26 mouse cellular contexts compared by ENCODE assay signal in genomic region chr19:45847733-45848093, GRCm38 (mm10). TPM values are rescaled to one million over a fixed set of nuclear protein-coding genes. Genes with fewer than 3 reads are reported as not detected.
DNase-seq lines count a peak whose midpoint lies in the region; ATAC-seq and TF ChIP-seq lines count a peak whose summit lies in the region.
"Had no signal": no experiment of that assay in that cellular context is flagged by ENCODE, and none has a peak within 500 bp of the region (broad histone marks: within the 10 kb centered on the region; RNA-seq: fewer than 3 reads in every experiment).

No protein-coding gene starts in this region.

- H3K36me3 ChIP-seq in intestine, embryonic 14.5 days (ENCODE audit: control insufficient read depth, insufficient read depth, low read length): 0 out of 2 replicates have a peak, but pooled peaks cover 6% of the 10 kb centered on the region
- 0 out of 2 replicates have a peak, but pooled peaks cover 3% of the 10 kb centered on the region for H3K36me3 ChIP-seq in intestine, postnatal 0 days (ENCODE audit: control insufficient read depth, insufficient read depth)
- no peaks in the 10 kb centered on the region; the same call in 1 of the 2 replicates for H3K36me3 ChIP-seq in lung, embryonic 16.5 days (ENCODE audit: control insufficient read depth, insufficient read depth, low read length)
- peaks cover 9% of the 10 kb centered on the region for H3K36me3 ChIP-seq in embryonic facial prominence, embryonic 13.5 days
- H3K36me3 ChIP-seq in limb, embryonic 13.5 days: no peaks in the 10 kb centered on the region
- H3K36me3 ChIP-seq in neural tube, embryonic 15.5 days: no peaks in the 10 kb centered on the region
- H3K36me3 ChIP-seq: hindbrain, embryonic 12.5 days; hindbrain, embryonic 15.5 days had no signal

- H3K27me3 ChIP-seq in intestine, embryonic 14.5 days (replicated peaks; ENCODE audit: control insufficient read depth, insufficient read depth, low read length): no peaks in the 10 kb centered on the region
- no peaks in the 10 kb centered on the region for H3K27me3 ChIP-seq in intestine, postnatal 0 days (replicated peaks; ENCODE audit: control insufficient read depth, insufficient read depth, low read length)
- H3K27me3 ChIP-seq in lung, embryonic 16.5 days (ENCODE audit: control insufficient read depth, insufficient read depth, low read depth, low read length): no peaks in the 10 kb centered on the region
- H3K27me3 ChIP-seq in embryonic facial prominence, embryonic 13.5 days: no peaks in the 10 kb centered on the region
- no peaks in the 10 kb centered on the region for H3K27me3 ChIP-seq in limb, embryonic 13.5 days
- no peaks in the 10 kb centered on the region for H3K27me3 ChIP-seq in neural tube, embryonic 15.5 days (replicated peaks)
- H3K27me3 ChIP-seq: CH12.LX; hindbrain, embryonic 12.5 days; hindbrain, embryonic 15.5 days; Patski had no signal

- intact Hi-C loops in left cerebral cortex, postnatal 10 days (cut with DNase I): no loop called here

- no peak for ATAC-seq in intestine, embryonic 14.5 days (replicated peaks; ENCODE audit: low FRiP score, low TSS enrichment, low read depth)
- no peak for ATAC-seq in intestine, postnatal 0 days
- peak; percentile 41; the same call in 1 of the 2 replicates for ATAC-seq in lung, embryonic 16.5 days (ENCODE audit: low read depth)
- ATAC-seq in embryonic facial prominence, embryonic 13.5 days (ENCODE audit: insufficient number of reproducible peaks, insufficient read depth, low FRiP score, low TSS enrichment, low read depth): no peak
- ATAC-seq in limb, embryonic 13.5 days (ENCODE audit: low FRiP score, low read depth): no peak
- ATAC-seq in neural tube, embryonic 15.5 days (ENCODE audit: low FRiP score): no peak
- ATAC-seq: forebrain, embryonic 14.5 days; Patski had no signal

- no peaks in the 10 kb centered on the region for H3K9me3 ChIP-seq in intestine, embryonic 14.5 days (ENCODE audit: control insufficient read depth, low read length)
- no peaks in the 10 kb centered on the region for H3K9me3 ChIP-seq in intestine, postnatal 0 days (ENCODE audit: control insufficient read depth)
- H3K9me3 ChIP-seq in lung, embryonic 16.5 days (ENCODE audit: control insufficient read depth, low read length): no peaks in the 10 kb centered on the region
- no peaks in the 10 kb centered on the region for H3K9me3 ChIP-seq in embryonic facial prominence, embryonic 13.5 days
- no peaks in the 10 kb centered on the region for H3K9me3 ChIP-seq in limb, embryonic 13.5 days
- H3K9me3 ChIP-seq in neural tube, embryonic 15.5 days (replicated peaks): no peaks in the 10 kb centered on the region
- H3K9me3 ChIP-seq: G1E; hindbrain, embryonic 12.5 days; hindbrain, embryonic 15.5 days had no signal

- H3K4me3 ChIP-seq in intestine, embryonic 14.5 days (ENCODE audit: low read depth, low read length): no peak overlapping the region
- H3K4me3 ChIP-seq in intestine, postnatal 0 days (ENCODE audit: low read depth, low read length): no peak overlapping the region
- H3K4me3 ChIP-seq in lung, embryonic 16.5 days (ENCODE audit: low read length): no peak overlapping the region
- no peak overlapping the region for H3K4me3 ChIP-seq in embryonic facial prominence, embryonic 13.5 days
- no peak overlapping the region for H3K4me3 ChIP-seq in limb, embryonic 13.5 days
- H3K4me3 ChIP-seq in neural tube, embryonic 15.5 days (replicated peaks): no peak overlapping the region
- H3K4me3 ChIP-seq: gastrocnemius, adult 2 months; hindbrain, embryonic 12.5 days; hindbrain, embryonic 15.5 days had no signal

- DNase-seq in intestine, embryonic 14.5 days (ENCODE audit: low spot score): no peak
- no peak for DNase-seq in lung, postnatal 4 days
- no peak for DNase-seq in left cerebral cortex, postnatal 10 days (ENCODE audit: extremely low spot score in 1 of 2, low spot score in 2 of 2)
- DNase-seq: adrenal gland, postnatal 14 days; cerebellum, adult 11 months; cerebellum, adult 2 months; cerebellum, adult 9-11 months; cerebellum, postnatal 25 days; gastrocnemius, adult 2 months; gastrocnemius, postnatal 14 days; heart, adult 11 months had no signal

- TF ChIP-seq CTCF in intestine, postnatal 0 days (IDR thresholded peaks at IDR 0.05; ENCODE audit: low read depth): no peak

- H3K4me1 ChIP-seq in intestine, embryonic 14.5 days (replicated peaks; ENCODE audit: control insufficient read depth, insufficient read depth, low read length): peaks cover 5% of the 10 kb centered on the region; the same call in 1 of the 2 replicates
- H3K4me1 ChIP-seq in intestine, postnatal 0 days (replicated peaks; ENCODE audit: control insufficient read depth, insufficient read depth, low read length): no peaks in the 10 kb centered on the region
- H3K4me1 ChIP-seq in lung, embryonic 16.5 days (replicated peaks; ENCODE audit: control insufficient read depth, insufficient read depth, low read length): no peaks in the 10 kb centered on the region; the same call in 1 of the 2 replicates
- peaks cover 22% of the 10 kb centered on the region for H3K4me1 ChIP-seq in embryonic facial prominence, embryonic 13.5 days
- H3K4me1 ChIP-seq in limb, embryonic 13.5 days: peaks cover 15% of the 10 kb centered on the region; the same call in 1 of the 2 replicates
- 0 out of 2 replicates have a peak, but pooled peaks cover 8% of the 10 kb centered on the region for H3K4me1 ChIP-seq in neural tube, embryonic 15.5 days

- 75% methylated on average over 4 of the region's 4 CpGs for WGBS in intestine, embryonic 14.5 days
- WGBS in intestine, postnatal 0 days: 77% methylated on average over 4 of the region's 4 CpGs
- 63% methylated on average over 4 of the region's 4 CpGs for WGBS in lung, embryonic 16.5 days
- 40% methylated on average over 4 of the region's 4 CpGs for WGBS in embryonic facial prominence, embryonic 13.5 days
- 69% methylated on average over 4 of the region's 4 CpGs for WGBS in limb, embryonic 13.5 days
- 91% methylated on average over 4 of the region's 4 CpGs for WGBS in neural tube, embryonic 15.5 days

- no peak overlapping the region for H3K4me2 ChIP-seq in intestine, embryonic 14.5 days (ENCODE audit: low read length)
- no peak overlapping the region for H3K4me2 ChIP-seq in intestine, postnatal 0 days (replicated peaks; ENCODE audit: low read depth)
- H3K4me2 ChIP-seq in lung, embryonic 16.5 days (ENCODE audit: low read depth, low read length): no peak overlapping the region
- peak overlapping the region; percentile 28; the same call in 1 of the 2 replicates for H3K4me2 ChIP-seq in embryonic facial prominence, embryonic 13.5 days
- H3K4me2 ChIP-seq in limb, embryonic 13.5 days (replicated peaks): no peak overlapping the region
- H3K4me2 ChIP-seq in neural tube, embryonic 15.5 days: no peak overlapping the region
- H3K4me2 ChIP-seq: heart, embryonic 11.5 days; hindbrain, embryonic 12.5 days; hindbrain, embryonic 15.5 days had no signal

- H3K27ac ChIP-seq in intestine, embryonic 14.5 days (ENCODE audit: low read depth): peak overlapping the region; percentile 3; the same call in 1 of the 2 replicates
- no peak overlapping the region for H3K27ac ChIP-seq in intestine, postnatal 0 days (ENCODE audit: low read depth, low read length)
- no peak overlapping the region for H3K27ac ChIP-seq in lung, embryonic 16.5 days (ENCODE audit: low read length)
- peak overlapping the region; percentile 86 for H3K27ac ChIP-seq in embryonic facial prominence, embryonic 13.5 days
- peak overlapping the region; percentile 48; the same call in 1 of the 2 replicates for H3K27ac ChIP-seq in limb, embryonic 13.5 days
- no peak overlapping the region for H3K27ac ChIP-seq in neural tube, embryonic 15.5 days (replicated peaks)
- H3K27ac ChIP-seq: gastrocnemius, adult 2 months; hindbrain, embryonic 12.5 days; hindbrain, embryonic 15.5 days had no signal

- no peak overlapping the region for H3K9ac ChIP-seq in intestine, embryonic 14.5 days (ENCODE audit: low read length)
- H3K9ac ChIP-seq in intestine, postnatal 0 days (ENCODE audit: low read depth, low read length): no peak overlapping the region
- H3K9ac ChIP-seq in lung, embryonic 16.5 days (ENCODE audit: low read length): no peak overlapping the region
- H3K9ac ChIP-seq in embryonic facial prominence, embryonic 13.5 days: no peak overlapping the region
- no peak overlapping the region for H3K9ac ChIP-seq in limb, embryonic 13.5 days
- no peak overlapping the region for H3K9ac ChIP-seq in neural tube, embryonic 15.5 days (replicated peaks)
- H3K9ac ChIP-seq: forebrain, postnatal 0 days; hindbrain, embryonic 12.5 days; hindbrain, embryonic 15.5 days had no signal

RNA-seq across cellular contexts. Expression of gene Kcnip2, which starts 31.9 kb away (rescaled TPM):
- polyA plus RNA-seq in intestine, embryonic 14.5 days (2014; fragmentation: Nextera tagmentation; extraction: Ambion mirVana): 1.3 and 1.6 TPM in 2 replicates
- 3.6 and 4.7 TPM in 2 replicates for polyA plus RNA-seq in intestine, postnatal 0 days (2015; fragmentation: Nextera tagmentation; extraction: Ambion mirVana)
- polyA plus RNA-seq in lung, embryonic 16.5 days (2015; fragmentation: Nextera tagmentation; extraction: Ambion mirVana): 1.7 and 1.9 TPM in 2 replicates
- polyA plus RNA-seq in embryonic facial prominence, embryonic 13.5 days (2015; fragmentation: Nextera tagmentation; extraction: Ambion mirVana): 1.3 TPM in 2 replicates
- 0.55 and 0.70 TPM in 2 replicates for polyA plus RNA-seq in limb, embryonic 13.5 days (2015; fragmentation: Nextera tagmentation; extraction: Ambion mirVana)
- 100 to 1,000 TPM; 114 to 127 TPM for total RNA-seq in left cerebral cortex, postnatal 10 days (2021)
- polyA plus RNA-seq in neural tube, embryonic 15.5 days (2015; fragmentation: Nextera tagmentation; extraction: Ambion mirVana): 19.1 and 19.4 TPM in 2 replicates
- total RNA-seq: CH12.LX; common myeloid progenitor, adult 5-6 weeks; hematopoietic stem cell, adult 5-6 weeks had no signal
- polyA plus RNA-seq: G1E had no signal

Comparison
In these comparisons a context has a peak if more than half of its experiments do, and no peak if none do; other contexts are left out.
1. H3K27ac ChIP-seq: peak in intestine, embryonic 14.5 days (single experiment), embryonic facial prominence, embryonic 13.5 days (single experiment) and limb, embryonic 13.5 days (single experiment); none in intestine, postnatal 0 days (single experiment), lung, embryonic 16.5 days (single experiment) and neural tube, embryonic 15.5 days (single experiment).